Comparison of ENCODE assay signal across 12 mouse cellular contexts in the genomic region with DNA sequence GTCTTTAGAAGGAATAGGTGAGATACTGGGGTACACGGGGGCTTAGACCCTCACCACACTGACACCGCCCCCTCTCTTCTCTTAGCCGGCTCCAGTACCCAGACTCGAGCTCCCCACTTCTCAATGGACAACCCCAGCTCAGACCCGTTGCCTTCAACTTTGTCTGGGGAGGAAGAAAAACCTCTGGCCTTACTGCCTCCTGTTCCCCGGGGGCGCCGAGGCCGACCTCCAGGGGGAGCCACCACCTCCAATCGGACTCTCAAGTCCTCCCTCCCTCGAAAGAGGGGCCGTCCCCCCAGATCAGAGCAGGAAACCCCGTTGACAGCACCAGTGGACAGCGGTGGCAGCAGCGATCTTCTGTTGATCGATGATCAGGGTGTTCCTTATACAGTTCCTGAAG. TPM values are rescaled to one million over a fixed set of nuclear protein-coding genes. Genes with fewer than 3 reads are reported as not detected.
DNase-seq lines count a peak whose midpoint lies in the region; TF ChIP-seq lines count a peak whose summit lies in the region.
"Had no signal": no experiment of that assay in that cellular context is flagged by ENCODE, and none has a peak within 500 bp of the region (broad histone marks: within the 10 kb centered on the region; RNA-seq: fewer than 3 reads in every experiment).

No protein-coding gene starts in this region.

- H3K27ac ChIP-seq in gastrocnemius, adult 2 months: no peak overlapping the region
- H3K27ac ChIP-seq in layer of hippocampus, adult 2 months: no peak overlapping the region
- H3K27ac ChIP-seq in forebrain, embryonic 10.5 days: no peak overlapping the region
- no peak overlapping the region for H3K27ac ChIP-seq in midbrain, embryonic 10.5 days (replicated peaks)
- H3K27ac ChIP-seq: limb, embryonic 13.5 days had no signal

- no peaks in the 10 kb centered on the region for H3K27me3 ChIP-seq in E14TG2a.4 (ENCODE audit: insufficient read depth, low read length)
- H3K27me3 ChIP-seq in forebrain, embryonic 10.5 days (ENCODE audit: poor library complexity, severe bottlenecking): no peaks in the 10 kb centered on the region
- H3K27me3 ChIP-seq in midbrain, embryonic 10.5 days (ENCODE audit: low read depth, poor library complexity, severe bottlenecking): no peaks in the 10 kb centered on the region
- H3K27me3 ChIP-seq: limb, embryonic 13.5 days had no signal

- H3K36me3 ChIP-seq in E14TG2a.4 (ENCODE audit: insufficient read depth, low read length): peaks cover 19% of the 10 kb centered on the region
- H3K36me3 ChIP-seq in forebrain, embryonic 10.5 days (replicated peaks): peaks cover 32% of the 10 kb centered on the region
- H3K36me3 ChIP-seq in midbrain, embryonic 10.5 days: peaks cover 33% of the 10 kb centered on the region

- WGBS in forebrain, embryonic 10.5 days: 91% methylated on average over 16 of the region's 16 CpGs
- WGBS in midbrain, embryonic 10.5 days: 87% methylated on average over 16 of the region's 16 CpGs

- intact Hi-C loops in gastrocnemius, adult 2 months (cut with DNase I): no loop called here

- no peak overlapping the region for H3K4me3 ChIP-seq in gastrocnemius, adult 2 months
- H3K4me3 ChIP-seq in layer of hippocampus, adult 2 months: no peak overlapping the region
- peak overlapping the region; percentile 69 for H3K4me3 ChIP-seq in E14TG2a.4 (replicated peaks; ENCODE audit: low read length)
- no peak overlapping the region for H3K4me3 ChIP-seq in forebrain, embryonic 10.5 days
- H3K4me3 ChIP-seq in midbrain, embryonic 10.5 days: no peak overlapping the region; the same call in 1 of the 2 replicates
- H3K4me3 ChIP-seq: limb, embryonic 13.5 days; myocyte had no signal

- peaks cover 5% of the 10 kb centered on the region for H3K9me3 ChIP-seq in E14TG2a.4 (ENCODE audit: low read length)
- peaks cover 16% of the 10 kb centered on the region; the same call in 1 of the 2 replicates for H3K9me3 ChIP-seq in forebrain, embryonic 10.5 days
- H3K9me3 ChIP-seq in midbrain, embryonic 10.5 days (replicated peaks): no peaks in the 10 kb centered on the region
- H3K9me3 ChIP-seq: limb, embryonic 13.5 days had no signal

- peak; percentile 45 for DNase-seq in gastrocnemius, adult 2 months
- DNase-seq in gastrocnemius, postnatal 4 days (ENCODE audit: low spot score in 2 of 2): no peak
- DNase-seq in layer of hippocampus, adult 2 months (ENCODE audit: low spot score in 2 of 2): no peak
- DNase-seq in layer of hippocampus, postnatal 36 days: no peak
- peak; percentile 75 for DNase-seq in ZHBTc4 (ENCODE audit: low read depth, low spot score)
- DNase-seq in forebrain, embryonic 10.5 days (ENCODE audit: extremely low spot score, low spot score): no peak
- no peak for DNase-seq in midbrain, embryonic 10.5 days (ENCODE audit: low spot score)

- peaks cover 58% of the 10 kb centered on the region for H3K4me1 ChIP-seq in E14TG2a.4 (replicated peaks; ENCODE audit: low read depth, low read length)
- H3K4me1 ChIP-seq in forebrain, embryonic 10.5 days: peaks cover 41% of the 10 kb centered on the region
- H3K4me1 ChIP-seq in midbrain, embryonic 10.5 days: peaks cover 35% of the 10 kb centered on the region

- peak; percentile 22; the same call in 1 of the 2 replicates for TF ChIP-seq CTCF in gastrocnemius, adult 2 months (IDR thresholded peaks at IDR 0.05)
- peak; percentile 59 for TF ChIP-seq CTCF in layer of hippocampus, adult 2 months (conservative IDR thresholded peaks at IDR 0.05)
- peak; percentile 60 for TF ChIP-seq CTCF in E14TG2a.4 (conservative IDR thresholded peaks at IDR 0.05; ENCODE audit: low read length)

RNA-seq across cellular contexts. Expression of gene Gm44973, which starts 2.1 kb away (rescaled TPM):
- not detected for total RNA-seq in gastrocnemius, adult 2 months (2021)
- total RNA-seq in gastrocnemius, postnatal 4 days (2021): not detected
- total RNA-seq in layer of hippocampus, adult 2 months (2021): not detected
- total RNA-seq in layer of hippocampus, postnatal 36 days (2021): not detected
- polyA plus RNA-seq in forebrain, embryonic 10.5 days (2016; fragmentation: Nextera tagmentation; extraction: Ambion mirVana): 1.0 and 1.1 TPM in 2 replicates
- polyA plus RNA-seq in midbrain, embryonic 10.5 days (2016; fragmentation: Nextera tagmentation; extraction: Ambion mirVana): 1.2 and 1.5 TPM in 2 replicates
- total RNA-seq: layer of hippocampus, adult 18-20 months had no signal
- polyA plus RNA-seq: cortical plate, adult 2 months; myocyte had no signal

RNA-seq across cellular contexts. Expression of gene Zfp865, which starts 2.8 kb away (rescaled TPM):
- total RNA-seq in gastrocnemius, adult 2 months (2021): 10 to 100 TPM; 12.9 to 15.6 TPM
- 10 to 100 TPM; 24.5 to 27.4 TPM for total RNA-seq in gastrocnemius, postnatal 4 days (2021)
- total RNA-seq in layer of hippocampus, adult 2 months (2021): 10 to 100 TPM; 38.6 to 41.8 TPM
- 10 to 100 TPM; 33.5 to 39.7 TPM for total RNA-seq in layer of hippocampus, postnatal 36 days (2021)
- 5.1 and 5.7 TPM in 2 replicates for polyA plus RNA-seq in forebrain, embryonic 10.5 days (2016; fragmentation: Nextera tagmentation; extraction: Ambion mirVana)
- polyA plus RNA-seq in midbrain, embryonic 10.5 days (2016; fragmentation: Nextera tagmentation; extraction: Ambion mirVana): 5.2 and 5.5 TPM in 2 replicates

RNA-seq across cellular contexts. Expression of gene Fiz1, which starts 2.9 kb away (rescaled TPM):
- total RNA-seq in gastrocnemius, adult 2 months (2021): 10 to 100 TPM; 23.2 to 23.3 TPM
- 10 to 100 TPM; 25.5 to 28.9 TPM for total RNA-seq in gastrocnemius, postnatal 4 days (2021)
- total RNA-seq in layer of hippocampus, adult 2 months (2021): 10 to 100 TPM; 25.8 TPM
- total RNA-seq in layer of hippocampus, postnatal 36 days (2021): 10 to 100 TPM; 19.6 to 25.1 TPM
- 54.0 and 54.1 TPM in 2 replicates for polyA plus RNA-seq in forebrain, embryonic 10.5 days (2016; fragmentation: Nextera tagmentation; extraction: Ambion mirVana)
- 56.7 and 58.1 TPM in 2 replicates for polyA plus RNA-seq in midbrain, embryonic 10.5 days (2016; fragmentation: Nextera tagmentation; extraction: Ambion mirVana)

RNA-seq across cellular contexts. Expression of gene Ccdc106, which starts 3.0 kb away (rescaled TPM):
- not detected for total RNA-seq in gastrocnemius, adult 2 months (2021)
- total RNA-seq in gastrocnemius, postnatal 4 days (2021): under 1 TPM; 0.80 to 0.91 TPM
- total RNA-seq in layer of hippocampus, adult 2 months (2021): 10 to 100 TPM; 57.8 to 61.1 TPM
- total RNA-seq in layer of hippocampus, postnatal 36 days (2021): 10 to 100 TPM; 56.9 to 61.9 TPM
- polyA plus RNA-seq in forebrain, embryonic 10.5 days (2016; fragmentation: Nextera tagmentation; extraction: Ambion mirVana): 4.7 and 6.6 TPM in 2 replicates
- 5.1 and 5.2 TPM in 2 replicates for polyA plus RNA-seq in midbrain, embryonic 10.5 days (2016; fragmentation: Nextera tagmentation; extraction: Ambion mirVana)

RNA-seq across cellular contexts. Expression of gene Zfp524, which starts 3.1 kb away (rescaled TPM):
- 10 to 100 TPM in 1 of 2 experiments, 1 to 10 TPM in 1; 6.5 to 10.4 TPM for total RNA-seq in gastrocnemius, adult 2 months (2021)
- total RNA-seq in gastrocnemius, postnatal 4 days (2021): 1 to 10 TPM; 9.0 to 9.6 TPM
- 1 to 10 TPM; 7.0 to 8.1 TPM for total RNA-seq in layer of hippocampus, adult 2 months (2021)
- 1 to 10 TPM; 6.5 to 8.1 TPM for total RNA-seq in layer of hippocampus, postnatal 36 days (2021)
- polyA plus RNA-seq in forebrain, embryonic 10.5 days (2016; fragmentation: Nextera tagmentation; extraction: Ambion mirVana): 8.4 and 9.4 TPM in 2 replicates
- polyA plus RNA-seq in midbrain, embryonic 10.5 days (2016; fragmentation: Nextera tagmentation; extraction: Ambion mirVana): 7.1 and 9.1 TPM in 2 replicates

Comparison
In these comparisons a context has a peak if more than half of its experiments do, and no peak if none do; other contexts are left out.
1. DNase-seq: peak in gastrocnemius, adult 2 months (single experiment) and ZHBTc4 (single experiment); none in gastrocnemius, postnatal 4 days (0 of 2), layer of hippocampus, adult 2 months (0 of 2), layer of hippocampus, postnatal 36 days (0 of 2), forebrain, embryonic 10.5 days (single experiment) and midbrain, embryonic 10.5 days (single experiment).
2. Peak in every context shown above with its lines, with median percentiles within 50 percentile points of each other: CTCF ChIP-seq.